Mouse (Mus musculus) hindbrain, embryonic 14.5 days (tissue): ENCODE results near the gene Kif7. TPM values are rescaled to one million over a fixed set of nuclear protein-coding genes. Genes with fewer than 3 reads are reported as not detected.

Experiments used
- ATAC-seq: fragments of 200-750 bp; cut with Nextera tagmentation; 2 replicates; pipeline ENCODE4 v1.8.0; 2017; ENCODE audit warnings: moderate number of reproducible peaks, mild to moderate bottlenecking, moderate TSS enrichment, moderate library complexity; ENCODE audit not compliant: low FRiP score
- DNase-seq: peaks from one replicate; pipeline ENCODE4 v3.0.0-alpha.2; 2015; ENCODE audit warnings: low spot score
- H3K27ac ChIP-seq: fragments of 300-500 bp; sonication (generic); 2 replicates; pipeline ENCODE4 v1.5.1; 2014; ENCODE audit warnings: mild to moderate bottlenecking, moderate library complexity
- H3K27me3 ChIP-seq: fragments of 300-500 bp; sonication (generic); 2 replicates; pipeline ENCODE4 v1.6.1; 2014; ENCODE audit warnings: mild to moderate bottlenecking, low read length, mixed read lengths; ENCODE audit not compliant: control insufficient read depth, insufficient read depth
- H3K36me3 ChIP-seq: fragments of 300-500 bp; sonication (generic); replicated peaks from 2 replicates; pipeline ENCODE4 v1.6.1; 2014; ENCODE audit not compliant: control insufficient read depth, insufficient read depth
- H3K4me1 ChIP-seq: fragments of 300-500 bp; sonication (generic); replicated peaks from 2 replicates; pipeline ENCODE4 v1.6.1; 2014; ENCODE audit warnings: antibody characterized with exemption, low read length, mixed read lengths; ENCODE audit not compliant: control insufficient read depth, insufficient read depth
- H3K4me2 ChIP-seq: fragments of 300-500 bp; sonication (generic); replicated peaks from 2 replicates; pipeline ENCODE4 v1.6.1; 2014; ENCODE audit warnings: mild to moderate bottlenecking, moderate library complexity
- H3K4me3 ChIP-seq: fragments of 300-500 bp; sonication (generic); replicated peaks from 2 replicates; pipeline ENCODE4 v1.5.1; 2014; ENCODE audit warnings: mild to moderate bottlenecking, low read length
- H3K9ac ChIP-seq: fragments of 300-500 bp; sonication (generic); 2 replicates; pipeline ENCODE4 v1.6.1; 2014
- H3K9me3 ChIP-seq: fragments of 300-500 bp; sonication (generic); 2 replicates; pipeline ENCODE4 v1.6.1; 2016; ENCODE audit warnings: low read length; ENCODE audit not compliant: control insufficient read depth
- WGBS: fragments of 180-500 bp; shearing (Covaris S2); extraction: QIAGEN DNeasy Blood & Tissue Kit; methylation state at CpG from one replicate; pipeline ENCODE4 v1.1.7; 2014; 5-methylcytosine and 5-hydroxymethylcytosine counted together
- polyA plus RNA-seq: library from polyadenylated mRNA; unstranded; fragments of >200 nt; fragmentation: Nextera tagmentation; extraction: Ambion mirVana; gene quantifications from 2 replicates; pipeline ENCODE4 v1.2.1, GENCODE M21; 2014

Kif7 gene
- polyA plus RNA-seq: 1.8 and 2.0 TPM in 2 replicates

DNA sequence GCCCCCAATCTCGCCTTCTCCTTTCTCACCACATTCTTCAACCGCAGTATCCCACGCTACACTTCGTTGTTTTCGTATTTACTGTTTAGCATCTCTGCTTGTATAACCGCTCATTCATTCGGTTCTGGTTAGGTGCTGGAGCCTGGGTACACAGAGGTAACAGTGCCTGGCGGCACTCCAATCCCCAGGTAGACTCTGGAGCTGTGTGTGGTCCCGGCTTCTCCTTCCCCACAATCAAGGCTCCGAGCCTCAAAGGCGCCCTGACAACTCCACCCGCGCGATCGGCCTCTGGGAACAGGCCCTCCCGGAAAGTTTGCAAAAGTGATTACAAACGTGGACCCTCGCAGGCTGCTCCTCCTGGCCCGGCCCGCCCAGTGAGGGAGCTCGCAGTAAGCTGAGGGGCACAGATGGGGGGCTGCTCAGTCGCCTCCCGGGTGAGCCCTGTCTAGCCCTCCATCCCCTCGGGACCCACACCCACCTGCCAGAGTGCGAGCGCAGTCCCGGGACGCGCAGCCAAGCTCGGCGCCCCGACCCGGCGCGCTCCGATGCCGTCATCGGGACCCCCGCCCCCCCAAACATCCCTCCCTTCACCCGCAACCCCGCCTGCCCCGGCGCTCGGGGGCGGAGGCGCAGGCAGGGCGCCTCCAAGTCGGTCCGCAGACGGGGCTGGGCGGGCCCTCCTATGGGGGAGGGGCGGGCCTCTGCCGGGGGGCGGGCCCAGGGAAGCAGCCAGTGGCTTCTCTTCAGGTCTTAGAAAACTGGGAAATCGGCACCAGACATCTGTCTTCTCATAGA, at the start of gene Kif7:
TSS of gene Kif7 (minus strand) at position 534 of the 795 bp plus-strand sequence.
- WGBS: under 1% methylated on average over 53 of the region's 55 CpGs
- no peaks in the 10 kb centered on the region for H3K36me3 ChIP-seq
- DNase-seq (peak; percentile 72), ATAC-seq (peak; percentile 83)
- H3K9me3 ChIP-seq: no peaks in the 10 kb centered on the region
- H3K27me3 ChIP-seq: peaks cover 18% of the 10 kb centered on the region; the same call in 1 of the 2 replicates
- peak within 1 kb of the TSS; percentile 58 for H3K9ac ChIP-seq
- peak within 1 kb of the TSS; percentile 94 for H3K4me2 ChIP-seq
- H3K4me1 ChIP-seq: peaks cover 13% of the 10 kb centered on the region; the same call in 1 of the 2 replicates
- no peak within 1 kb of the TSS for H3K27ac ChIP-seq
- H3K4me3 ChIP-seq: peak within 1 kb of the TSS; percentile 62

DNA sequence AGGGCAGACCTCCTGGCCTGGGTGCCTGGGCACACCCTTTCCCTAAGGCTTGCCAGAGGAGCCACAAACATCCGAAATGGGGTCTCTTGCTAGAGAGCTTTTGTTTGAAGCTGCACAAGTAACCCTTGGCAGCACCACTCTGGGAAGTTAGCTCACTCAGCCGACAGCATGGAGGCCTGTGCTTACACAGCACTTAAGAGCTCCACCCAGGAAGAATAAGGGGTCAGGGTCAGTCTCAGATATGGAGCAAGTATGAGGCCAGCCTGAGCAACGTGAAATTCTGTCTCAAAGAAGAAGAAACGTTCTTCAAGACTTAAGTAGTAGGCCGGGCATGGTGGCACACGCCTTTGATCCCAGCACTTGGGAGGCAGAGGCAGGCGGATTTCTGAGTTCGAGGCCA, 46.6 kb upstream of the Kif7 start:
- no peak overlapping the region for H3K4me2 ChIP-seq
- H3K27me3 ChIP-seq: no peaks in the 10 kb centered on the region
- H3K9me3 ChIP-seq: no peaks in the 10 kb centered on the region
- no peak overlapping the region for H3K9ac ChIP-seq
- no peak overlapping the region for H3K4me3 ChIP-seq
- DNase-seq (no peak), ATAC-seq (no peak)
- no peak overlapping the region for H3K27ac ChIP-seq
- H3K4me1 ChIP-seq: no peaks in the 10 kb centered on the region
- H3K36me3 ChIP-seq: no peaks in the 10 kb centered on the region
- whole genome bisulfite sequencing: 79% methylated on average over 8 of the region's 8 CpGs

DNA sequence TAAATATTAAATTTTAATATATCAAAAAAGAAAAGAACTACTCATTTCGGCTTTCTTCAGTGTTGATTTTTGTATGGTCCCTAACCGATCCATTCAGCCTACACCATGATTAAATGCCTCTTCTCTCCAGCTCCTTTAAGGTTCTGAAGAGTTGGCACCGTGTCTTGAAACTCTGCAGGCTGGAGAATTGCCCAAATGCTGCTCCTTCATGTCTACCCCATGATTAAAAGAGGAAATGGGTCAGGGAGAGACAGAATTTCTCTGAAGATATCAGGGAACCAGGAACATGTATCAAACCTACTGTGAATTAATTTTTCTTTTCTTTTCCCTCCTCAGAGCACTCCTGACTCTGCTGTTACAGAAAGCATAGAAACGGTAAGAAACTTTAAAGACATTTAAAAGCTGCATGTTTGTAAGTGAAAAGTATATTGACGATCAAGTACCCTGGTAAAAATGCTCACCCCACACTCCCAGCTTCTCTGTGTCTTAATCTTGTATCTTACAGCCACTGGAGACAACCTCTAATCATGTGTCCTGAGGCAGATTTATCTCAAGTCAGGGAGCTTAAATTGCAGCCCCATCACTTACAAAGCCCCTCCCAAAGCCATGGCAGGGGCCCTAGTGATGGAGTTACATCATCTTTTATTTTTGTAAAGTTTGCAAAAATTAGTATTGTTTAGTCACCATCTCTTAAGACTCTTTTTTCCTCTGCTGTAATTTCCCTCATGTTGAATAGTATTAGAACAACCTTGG, 45.8 kb upstream of the Kif7 start:
- WGBS: 88% methylated on average over 5 of the region's 5 CpGs
- no peak overlapping the region for H3K27ac ChIP-seq
- no peak for ATAC-seq

DNA sequence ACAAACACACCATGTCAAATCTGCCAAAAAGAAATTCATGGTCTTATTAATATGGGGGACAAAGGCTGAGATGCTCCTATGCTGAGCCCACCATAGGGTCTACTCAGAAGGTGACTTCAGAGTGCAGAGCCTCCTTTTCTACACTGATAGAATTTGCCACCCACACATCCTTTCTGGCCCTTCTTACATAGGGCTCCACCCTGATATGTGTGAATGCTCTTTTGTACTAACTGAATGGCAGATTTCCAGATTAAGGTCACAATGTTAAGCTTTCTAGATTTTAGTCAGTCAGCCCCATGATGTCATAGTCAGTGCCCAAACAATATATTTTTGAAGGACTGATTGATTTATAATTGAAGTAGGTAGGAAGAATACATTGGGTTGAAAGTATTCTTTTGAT, 44.2 kb upstream of the Kif7 start:
- Histone ChIP-seq H3K4me1 (no peaks in the 10 kb centered on the region), H3K27ac (no peak overlapping the region), H3K4me2 (no peak overlapping the region), H3K9me3 (no peaks in the 10 kb centered on the region), H3K9ac (no peak overlapping the region), H3K36me3 (no peaks in the 10 kb centered on the region), H3K27me3 (no peaks in the 10 kb centered on the region), H3K4me3 (no peak overlapping the region)
- DNase-seq (no peak), ATAC-seq (no peak)

More for the DNA sequence above, 45.8 kb upstream of the Kif7 start:
- no peak overlapping the region for H3K9ac ChIP-seq
- DNase-seq: no peak
- H3K4me2 ChIP-seq: no peak overlapping the region
- H3K4me3 ChIP-seq: no peak overlapping the region
- no peaks in the 10 kb centered on the region for H3K4me1 ChIP-seq
- H3K27me3 ChIP-seq: no peaks in the 10 kb centered on the region
- no peaks in the 10 kb centered on the region for H3K9me3 ChIP-seq
- H3K36me3 ChIP-seq: no peaks in the 10 kb centered on the region

DNA sequence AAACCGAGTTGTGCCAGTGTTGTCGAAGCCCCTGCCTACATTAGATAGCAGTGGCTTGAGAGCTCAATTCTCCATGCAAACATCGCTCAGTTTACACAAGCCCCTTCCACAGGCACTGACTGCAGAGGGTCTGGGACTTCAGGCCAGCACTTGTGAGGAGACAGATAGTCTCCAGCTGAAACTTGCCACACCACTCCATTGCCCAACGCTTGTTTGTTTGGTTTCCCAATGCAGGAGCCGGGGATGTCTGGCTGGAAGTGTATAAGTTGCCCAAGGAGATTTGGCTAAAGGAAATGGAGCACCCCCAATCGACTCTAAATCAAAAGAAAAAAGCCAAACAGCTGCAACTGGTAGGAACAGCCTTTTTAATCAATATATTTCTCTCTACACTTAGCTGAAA, 42.7 kb upstream of the Kif7 start:
- no peak overlapping the region for H3K9ac ChIP-seq
- no peak overlapping the region for H3K4me3 ChIP-seq
- DNase-seq: no peak
- no peaks in the 10 kb centered on the region for H3K9me3 ChIP-seq
- no peaks in the 10 kb centered on the region for H3K4me1 ChIP-seq
- H3K27me3 ChIP-seq: no peaks in the 10 kb centered on the region
- 81% methylated on average over 6 of the region's 6 CpGs for WGBS
- no peaks in the 10 kb centered on the region for H3K36me3 ChIP-seq
- H3K4me2 ChIP-seq: no peak overlapping the region
- no peak for ATAC-seq
- H3K27ac ChIP-seq: no peak overlapping the region

DNA sequence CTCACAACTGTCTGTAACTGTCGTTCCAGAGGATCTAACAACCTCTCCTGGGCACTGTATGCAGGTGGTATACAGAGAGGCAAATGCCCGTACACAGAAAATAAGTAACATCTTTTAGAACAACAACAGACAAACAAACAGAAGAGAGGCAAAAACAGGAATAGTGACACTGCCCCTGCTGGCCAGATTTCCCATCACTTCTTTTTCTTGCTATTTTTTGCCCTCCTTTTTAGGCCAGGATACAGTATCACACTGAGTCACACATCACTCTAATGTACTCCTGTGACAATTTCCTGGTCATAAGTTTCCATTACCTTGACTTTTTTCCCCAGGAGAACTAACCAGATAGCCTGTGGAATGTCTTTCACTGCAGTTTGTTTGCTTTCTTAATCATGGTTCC, 40.8 kb upstream of the Kif7 start:
- H3K9me3 ChIP-seq: no peaks in the 10 kb centered on the region
- no peak overlapping the region for H3K4me2 ChIP-seq
- no peaks in the 10 kb centered on the region for H3K27me3 ChIP-seq
- no peak for ATAC-seq
- no peak overlapping the region for H3K9ac ChIP-seq
- H3K27ac ChIP-seq: no peak overlapping the region
- no peak overlapping the region for H3K4me3 ChIP-seq
- no peaks in the 10 kb centered on the region for H3K36me3 ChIP-seq
- no peak for DNase-seq
- 49% methylated on average over 2 of the region's 2 CpGs for WGBS
- H3K4me1 ChIP-seq: no peaks in the 10 kb centered on the region

DNA sequence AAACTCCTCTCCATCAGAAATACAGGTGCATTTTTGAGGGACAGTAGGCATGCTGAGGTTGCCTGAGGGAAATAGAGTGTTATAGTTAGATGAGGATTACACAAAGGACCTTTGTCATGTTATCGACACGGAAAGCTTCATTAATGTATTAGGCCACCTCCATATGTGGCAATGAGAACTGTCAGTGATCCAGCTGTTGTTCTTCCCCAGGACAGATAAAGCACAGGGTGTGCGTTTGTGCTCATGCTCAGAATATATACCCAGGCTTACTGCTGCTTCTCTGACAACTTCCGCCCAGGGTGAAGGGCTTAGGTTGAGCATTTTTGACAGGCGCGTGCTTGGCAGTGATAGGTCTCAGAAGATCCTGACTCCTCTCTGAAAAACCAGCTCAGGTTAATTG, 34.0 kb upstream of the Kif7 start:
- 86% methylated on average over 6 of the region's 6 CpGs for WGBS
- H3K27ac ChIP-seq: no peak overlapping the region
- no peaks in the 10 kb centered on the region for H3K4me1 ChIP-seq
- H3K4me3 ChIP-seq: no peak overlapping the region
- no peaks in the 10 kb centered on the region for H3K9me3 ChIP-seq
- H3K36me3 ChIP-seq: no peaks in the 10 kb centered on the region
- H3K9ac ChIP-seq: no peak overlapping the region
- no peaks in the 10 kb centered on the region for H3K27me3 ChIP-seq
- ATAC-seq (no peak), DNase-seq (no peak)
- no peak overlapping the region for H3K4me2 ChIP-seq

DNA sequence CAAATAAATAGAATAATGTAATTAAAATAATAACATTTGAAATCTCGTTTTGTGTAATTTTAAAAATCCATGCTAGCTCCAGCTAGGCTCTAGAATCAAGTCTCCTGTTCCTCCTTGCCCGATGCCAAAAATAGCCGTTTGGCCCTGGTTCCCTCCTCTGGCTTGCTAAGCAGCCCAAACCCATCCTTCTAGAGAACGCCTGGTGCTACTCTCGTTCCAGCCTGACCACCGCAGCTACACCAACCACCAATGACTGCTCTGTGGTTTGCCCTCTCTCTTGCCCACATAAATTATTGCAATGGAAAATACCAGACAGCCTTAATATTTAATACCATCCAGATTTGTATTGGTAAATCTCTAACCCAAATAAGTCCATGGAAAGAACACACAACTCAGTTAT, 32.1 kb upstream of the Kif7 start:
- H3K9me3 ChIP-seq: no peaks in the 10 kb centered on the region
- H3K36me3 ChIP-seq: no peaks in the 10 kb centered on the region
- H3K4me2 ChIP-seq: no peak overlapping the region
- no peak overlapping the region for H3K9ac ChIP-seq
- no peak for DNase-seq
- no peak for ATAC-seq
- WGBS: 81% methylated on average over 6 of the region's 6 CpGs
- H3K4me3 ChIP-seq: no peak overlapping the region
- H3K27ac ChIP-seq: no peak overlapping the region
- H3K27me3 ChIP-seq: no peaks in the 10 kb centered on the region
- peaks cover 6% of the 10 kb centered on the region; the same call in 1 of the 2 replicates for H3K4me1 ChIP-seq

DNA sequence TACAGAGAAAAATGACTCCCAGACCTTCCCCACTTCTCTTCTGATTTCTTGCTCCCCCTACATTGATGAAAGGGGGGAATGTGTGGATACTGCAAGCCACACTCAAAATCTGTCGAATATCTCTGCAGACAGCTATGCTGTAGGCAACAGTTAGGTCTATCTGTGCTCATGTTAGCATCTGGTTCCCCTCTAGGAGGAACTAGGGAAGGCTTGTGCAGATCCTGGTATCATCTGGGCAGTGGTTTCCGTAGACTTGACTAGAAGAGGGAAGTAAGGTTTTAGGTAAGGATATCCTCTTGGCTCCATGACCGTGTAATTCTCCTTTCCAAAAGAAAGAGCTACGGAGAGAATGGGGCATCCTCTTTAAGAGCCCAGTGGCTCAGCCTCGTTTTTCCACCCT, 29.1 kb upstream of the Kif7 start:
- Histone ChIP-seq H3K9me3 (no peaks in the 10 kb centered on the region), H3K4me3 (no peak overlapping the region), H3K9ac (no peak overlapping the region), H3K4me2 (no peak overlapping the region), H3K36me3 (no peaks in the 10 kb centered on the region), H3K27ac (no peak overlapping the region), H3K4me1 (peaks cover 6% of the 10 kb centered on the region; the same call in 1 of the 2 replicates), H3K27me3 (no peaks in the 10 kb centered on the region)
- WGBS: 87% methylated on average over 5 of the region's 5 CpGs
- DNase-seq: no peak
- no peak for ATAC-seq
